Mouse (Mus musculus) limb, embryonic 15.5 days (tissue): ENCODE data around the gene Mknk1. TPM values are rescaled to one million over a fixed set of nuclear protein-coding genes. Genes with fewer than 3 reads are reported as not detected.

Source experiments
- polyA plus RNA-seq: library from polyadenylated mRNA; unstranded; fragments of >200 nt; fragmentation: Nextera tagmentation; extraction: Ambion mirVana; gene quantifications from 2 replicates; pipeline ENCODE4 v1.2.1, GENCODE M21; 2015

Gene Mknk1
- polyA plus RNA-seq, 1 experiment from 2014 or later, result 32.7 TPM

Other genes starting within 250 kb of the Mknk1 start
- gene Cyp4a32, start 238.2 kb upstream of the Mknk1 start, polyA plus RNA-seq, result not detected in 2 replicates
- 1.8 and 2.1 TPM in 2 replicates for gene Cyp4b1, start 191.5 kb upstream of the Mknk1 start, polyA plus RNA-seq
- gene Efcab14, start 101.5 kb upstream of the Mknk1 start, polyA plus RNA-seq, result 34.1 and 36.5 TPM in 2 replicates
- gene Tex38, start 58.2 kb upstream of the Mknk1 start, polyA plus RNA-seq, result 0.22 and 0.26 TPM in 2 replicates
- 44.1 and 50.6 TPM in 2 replicates for gene Atpaf1, start 54.4 kb upstream of the Mknk1 start, polyA plus RNA-seq
- gene Mob3c, start 11.1 kb upstream of the Mknk1 start, polyA plus RNA-seq, result 14.0 and 14.1 TPM in 2 replicates
- gene Kncn, start 45.2 kb downstream of the Mknk1 start, polyA plus RNA-seq, result not detected in 2 replicates
- not detected in 2 replicates for gene 6430628N08Rik, start 51.5 kb downstream of the Mknk1 start, polyA plus RNA-seq
- gene Dmbx1, start 100.7 kb downstream of the Mknk1 start, polyA plus RNA-seq, result 0.04 TPM in 1 of 2 replicates, not detected in the other
- 3.6 and 5.1 TPM in 2 replicates for gene Faah, start 178.7 kb downstream of the Mknk1 start, polyA plus RNA-seq
- gene Nsun4, start 214.7 kb downstream of the Mknk1 start, polyA plus RNA-seq, result 16.1 and 20.4 TPM in 2 replicates
- gene Uqcrh, start 235.9 kb downstream of the Mknk1 start, polyA plus RNA-seq, result 456 and 471 TPM in 2 replicates
- 78.4 and 81.8 TPM in 2 replicates for gene Lrrc41, start 236.1 kb downstream of the Mknk1 start, polyA plus RNA-seq